Mouse (Mus musculus) lung, adult 18-20 months (tissue): ENCODE measurements around the gene Bax.
A peak's percentile ranks its signal among the peaks of the same experiment; 100 is the strongest.

Source experiments
- DNase-seq, 2 experiments: peaks; one replicate each; pipeline ENCODE4 v3.0.0; 2022; ENCODE audit warnings: mixed read lengths in 2 of 2

Gene Bax

DNA sequence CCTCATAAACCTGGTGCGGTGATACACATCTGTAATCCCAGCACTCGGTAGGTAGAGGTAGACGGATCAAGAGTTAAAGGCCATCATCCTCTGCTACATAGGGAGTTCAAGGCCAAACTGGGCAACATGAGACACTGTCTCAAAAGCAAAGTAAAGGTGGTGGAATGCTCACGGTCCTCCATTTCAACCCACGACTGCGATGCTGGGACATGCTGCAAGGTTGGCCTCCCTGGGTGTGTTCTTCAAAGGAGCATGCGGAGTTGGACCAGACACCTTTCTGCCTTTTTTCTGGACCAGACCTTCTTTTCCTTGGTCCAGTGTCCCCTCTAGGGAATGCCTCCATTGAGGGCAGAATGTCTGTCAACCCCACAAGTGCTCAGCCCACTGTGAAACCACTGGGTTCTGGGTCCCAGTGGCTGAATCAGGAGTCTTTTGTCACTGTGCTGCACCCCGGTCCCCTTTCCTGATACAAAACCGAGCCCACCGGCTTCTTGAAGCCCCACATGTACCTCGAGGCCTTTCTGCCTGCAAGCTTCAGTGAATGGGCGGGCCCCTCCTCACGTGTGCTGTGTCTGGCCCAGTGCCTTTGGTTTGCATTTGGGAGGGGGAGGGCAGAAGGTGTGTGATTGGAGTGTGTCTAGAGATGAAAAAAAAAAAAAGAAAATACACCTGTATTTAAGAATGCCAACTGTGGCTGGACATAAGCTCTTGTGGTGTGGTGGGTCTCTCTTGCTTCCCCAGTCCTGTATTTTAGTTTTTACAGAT is 10.6 kb downstream of the Bax start:
- DNase-seq: peak in 1 of 2 experiments; percentile 41

DNA sequence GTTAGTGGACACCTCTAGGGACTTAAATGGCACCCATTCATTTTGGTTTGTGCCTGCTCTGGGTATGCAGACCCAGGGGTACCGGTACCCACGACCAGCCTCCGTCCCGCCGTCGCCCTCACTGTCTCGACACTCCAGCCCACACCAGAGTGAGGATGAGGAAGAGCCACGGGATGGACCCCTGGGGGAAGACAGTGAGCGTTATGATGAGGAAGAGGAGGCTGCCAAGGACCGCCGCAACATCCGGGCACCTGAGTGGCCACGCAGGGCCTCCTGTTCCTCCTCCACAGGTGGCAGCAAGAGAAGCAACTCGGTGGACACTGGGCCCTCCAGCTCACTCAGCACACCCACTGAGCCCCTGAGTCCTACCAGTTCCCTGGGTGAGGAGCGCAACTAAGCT is 11.7 kb downstream of the Bax start:
- DNase-seq: no peak

DNA sequence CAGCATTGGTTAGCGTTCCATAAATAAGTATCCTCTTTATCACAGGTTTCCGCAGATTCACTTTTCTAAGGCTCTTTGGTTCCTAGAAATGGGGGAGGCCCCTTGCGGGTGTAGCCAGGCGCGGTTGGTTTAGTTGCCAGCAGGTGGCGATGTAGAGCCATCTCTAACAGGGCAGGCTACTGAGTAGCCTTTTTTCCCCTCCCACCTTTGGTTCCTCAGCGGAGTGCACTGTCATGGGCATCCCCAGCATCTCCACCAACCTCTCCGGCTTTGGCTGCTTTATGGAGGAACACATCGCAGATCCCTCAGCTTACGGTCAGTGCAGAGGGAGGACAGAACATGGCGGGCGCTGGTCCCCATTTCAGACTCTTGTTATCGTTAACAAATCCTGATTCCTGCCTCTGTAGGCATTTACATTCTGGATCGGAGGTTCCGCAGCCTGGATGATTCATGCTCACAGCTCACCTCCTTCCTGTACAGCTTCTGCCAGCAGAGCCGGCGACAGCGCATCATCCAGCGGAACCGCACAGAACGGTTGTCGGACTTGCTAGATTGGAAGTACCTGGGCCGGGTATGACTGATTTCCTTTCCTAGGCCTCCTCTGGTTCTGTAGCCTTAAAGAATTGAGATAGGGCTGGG is 15.2 kb downstream of the Bax start:
- DNase-seq: peak; percentile 75 to 83

DNA sequence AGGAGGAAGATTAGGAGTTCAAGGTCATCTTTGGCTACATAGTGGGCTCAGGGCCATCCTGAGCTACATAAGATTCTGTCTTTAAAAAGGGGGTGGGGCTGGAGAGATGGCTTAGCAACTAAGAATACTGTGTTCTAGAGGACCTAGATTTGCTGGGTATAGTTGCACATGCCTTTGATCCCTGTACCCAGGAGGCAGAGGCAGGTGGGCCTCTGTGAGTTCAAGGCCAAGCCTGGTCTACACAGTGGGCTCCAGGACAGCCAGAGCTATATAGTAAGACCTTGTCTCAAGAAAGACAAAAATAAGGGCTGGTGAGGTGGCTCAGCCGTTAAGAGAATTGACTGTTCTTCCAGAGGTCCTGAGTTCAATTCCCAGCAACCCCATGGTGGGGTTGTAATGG is 16.7 kb downstream of the Bax start:
- DNase-seq: no peak

DNA sequence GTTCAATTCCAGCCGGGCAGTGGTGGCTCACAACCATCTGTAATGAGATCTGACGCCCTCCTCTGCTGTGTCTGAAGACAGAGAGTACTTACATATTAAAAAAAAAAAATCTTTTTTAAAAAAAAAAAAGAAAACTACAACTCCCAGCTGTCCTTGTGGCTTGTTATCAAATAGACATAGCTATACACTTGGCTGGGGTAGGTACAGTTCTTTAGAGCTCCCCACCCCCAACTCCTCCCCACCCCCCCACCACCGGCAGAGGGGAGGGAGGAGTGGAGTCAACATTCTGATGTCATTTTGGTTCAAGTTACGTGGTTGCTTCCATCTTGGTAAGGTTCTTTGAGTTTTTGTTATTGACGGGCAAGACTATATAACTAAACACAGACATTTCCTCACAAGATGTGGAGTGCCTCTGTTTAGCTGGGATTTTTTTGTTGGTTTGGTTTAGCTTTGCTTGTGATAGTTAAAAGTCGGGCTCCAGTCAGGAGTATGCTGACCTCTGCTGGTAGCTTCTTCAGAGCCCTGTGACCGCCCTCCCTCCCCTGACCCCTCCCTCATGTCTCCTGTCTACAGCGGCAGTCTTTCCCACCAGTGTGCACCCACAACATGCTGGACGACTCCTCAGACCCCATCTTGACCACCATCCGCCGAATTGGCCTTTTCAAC is 19.2 kb downstream of the Bax start:
- DNase-seq: peak in 1 of 2 experiments; percentile 36

DNA sequence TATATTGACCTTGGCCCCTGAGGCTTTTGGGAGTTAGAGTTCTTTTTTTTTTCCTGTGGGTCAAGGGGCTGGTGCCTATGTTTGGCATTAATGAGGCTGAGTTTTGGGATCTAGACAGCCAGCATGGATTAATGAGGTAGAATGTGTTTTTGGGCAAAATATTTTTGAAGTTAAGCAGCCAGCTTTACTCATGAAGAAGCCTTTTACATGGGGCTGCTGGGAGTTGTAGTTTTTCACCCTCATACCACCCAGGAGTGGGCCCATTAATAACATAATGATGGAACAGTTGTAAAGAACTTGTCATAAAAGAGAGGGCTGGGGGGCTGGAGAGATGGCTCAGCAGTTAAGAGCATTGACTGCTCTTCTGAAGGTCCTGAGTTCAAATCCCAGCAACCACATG is 20.1 kb downstream of the Bax start:
- DNase-seq: no peak

DNA sequence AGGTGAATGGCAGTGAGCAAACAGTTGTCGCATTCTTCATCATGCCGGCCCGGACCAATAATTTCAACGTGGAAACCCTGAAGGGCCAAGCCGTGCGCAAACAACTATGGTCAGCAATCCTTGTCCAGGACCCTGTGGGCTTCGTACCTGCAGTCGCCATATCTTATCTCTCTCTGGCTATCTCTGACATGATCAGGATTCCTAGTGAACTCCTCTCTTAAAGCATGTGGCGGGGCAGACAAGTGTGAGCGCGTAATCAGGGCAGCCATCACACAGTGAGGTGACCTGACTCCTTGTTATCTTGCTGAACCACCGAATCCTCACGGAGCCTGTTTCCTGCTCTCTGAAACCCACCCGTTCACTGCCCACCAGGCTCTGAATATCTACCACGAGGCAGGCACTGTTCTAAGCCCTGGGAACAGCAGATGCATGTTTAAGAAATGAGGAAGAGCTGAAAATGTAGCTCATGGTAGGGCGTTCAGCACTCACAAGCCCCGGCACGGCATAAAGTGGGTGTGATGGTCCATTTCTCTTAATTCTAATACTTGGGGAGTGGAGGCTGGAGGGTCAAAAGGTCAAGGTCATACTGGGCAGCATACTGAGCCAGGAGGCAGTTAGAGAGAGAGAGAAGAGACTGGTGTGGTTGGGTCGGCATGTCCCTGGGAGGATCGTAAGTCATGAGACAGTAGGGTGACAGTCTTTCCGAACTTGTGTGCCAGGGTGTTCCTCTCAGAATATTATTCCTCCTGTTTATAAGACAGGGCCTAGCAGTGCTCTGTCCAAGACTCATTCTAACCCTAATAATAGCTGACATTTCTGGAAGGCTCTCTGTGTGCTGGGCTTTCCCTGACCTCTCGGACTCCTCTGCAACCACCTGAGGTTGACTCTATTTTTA is 22.9 kb downstream of the Bax start:
- DNase-seq: no peak

DNA sequence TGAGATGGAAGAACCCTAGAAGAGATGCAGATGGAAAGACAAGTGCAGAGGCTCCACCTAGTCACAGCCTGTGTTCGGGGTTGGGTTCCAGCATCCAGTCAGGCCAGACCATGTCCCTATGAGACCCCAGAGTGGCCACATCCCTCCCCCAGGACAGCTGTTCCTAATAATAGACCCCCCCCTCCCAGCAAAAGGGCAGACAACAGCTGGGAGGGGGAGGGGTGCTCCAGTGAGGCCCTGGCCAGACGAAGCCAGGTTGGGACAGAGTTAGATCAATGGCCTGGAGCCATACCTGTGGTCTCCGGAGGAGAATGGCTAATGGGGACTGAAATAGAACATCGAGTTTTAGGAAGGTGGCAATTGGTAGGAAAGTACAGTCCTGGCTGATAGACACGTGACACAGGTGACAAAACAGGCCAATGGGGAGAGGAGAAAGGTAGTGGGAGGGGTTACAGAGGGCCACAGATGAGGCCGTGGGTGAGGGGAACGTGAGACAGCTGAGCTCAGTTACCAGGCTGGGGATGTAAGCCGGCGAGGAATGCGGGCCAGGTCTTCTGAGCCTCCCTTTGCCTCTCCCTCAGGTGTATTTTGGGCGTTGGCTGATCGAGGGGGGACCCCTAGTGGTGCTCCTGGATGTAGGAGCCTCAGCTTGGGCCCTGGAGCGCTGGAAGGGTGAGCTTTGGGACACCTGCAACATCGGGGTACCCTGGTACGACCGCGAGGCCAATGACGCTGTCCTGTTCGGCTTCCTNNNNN is 29.0 kb downstream of the Bax start, which contains the start of gene Ruvbl2:
TSS of gene Ruvbl2 (minus strand) at position 576 of the 756 bp plus-strand sequence.
- DNase-seq: peak; percentile 44 to 71

DNA sequence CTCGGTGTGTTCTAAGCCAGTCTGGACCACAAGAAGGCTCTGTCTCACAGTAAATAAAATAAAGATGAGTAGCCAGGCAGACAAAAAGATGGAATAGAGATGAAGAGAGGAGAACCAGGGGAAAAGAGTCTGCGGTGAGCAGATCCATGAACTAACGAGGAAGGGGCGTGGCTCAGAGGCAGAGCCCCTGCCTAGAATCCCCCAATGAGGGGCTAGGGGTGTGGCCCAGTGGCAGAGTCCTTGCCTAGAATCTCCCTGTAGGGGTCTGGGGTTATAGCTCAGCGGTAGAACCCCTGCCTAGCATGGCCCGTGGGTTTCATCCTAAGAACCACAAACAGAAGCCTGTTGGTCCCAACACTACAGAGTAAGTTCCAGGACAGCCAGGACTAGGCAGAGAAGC is 29.7 kb downstream of the Bax start:
- DNase-seq: no peak

DNA sequence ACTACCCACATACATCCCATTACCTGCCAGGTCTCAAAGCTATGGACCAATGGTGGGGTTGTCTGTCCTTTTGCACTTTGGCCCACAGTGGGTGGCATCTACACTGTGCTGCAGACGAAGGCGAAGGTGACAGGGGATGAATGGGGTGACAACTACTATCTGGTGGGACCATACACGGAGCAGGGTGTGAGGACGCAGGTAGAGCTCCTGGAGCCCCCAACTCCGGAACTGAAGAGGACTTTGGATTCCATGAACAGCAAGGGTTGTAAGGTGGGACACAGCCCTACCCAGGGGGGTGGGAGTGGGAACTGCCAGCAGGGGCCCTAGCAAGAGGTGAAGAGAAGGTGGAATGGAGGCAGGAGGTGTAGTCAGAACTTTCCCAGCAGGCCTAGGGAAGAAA is 30.3 kb downstream of the Bax start:
- no peak for DNase-seq

DNA sequence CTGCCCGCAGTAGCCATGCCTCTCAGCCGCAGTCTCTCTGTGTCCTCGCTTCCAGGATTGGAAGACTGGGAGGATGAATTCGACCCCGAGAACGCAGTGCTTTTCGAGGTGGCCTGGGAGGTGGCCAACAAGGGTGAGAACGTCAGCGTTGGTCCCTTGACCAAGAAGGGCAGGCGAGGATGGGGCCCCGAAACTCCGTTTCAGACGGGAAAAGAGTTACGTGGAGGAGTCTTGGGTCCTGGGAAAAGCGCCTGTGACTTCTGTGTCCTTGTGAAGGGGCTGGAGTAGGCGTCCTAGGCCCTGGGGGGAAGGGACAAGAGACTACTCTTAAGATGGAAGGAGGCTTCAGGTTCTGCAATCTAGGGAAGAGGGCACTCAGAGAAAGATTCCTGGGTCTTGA is 31.7 kb downstream of the Bax start:
- DNase-seq: peak in 1 of 2 experiments; percentile 61

DNA sequence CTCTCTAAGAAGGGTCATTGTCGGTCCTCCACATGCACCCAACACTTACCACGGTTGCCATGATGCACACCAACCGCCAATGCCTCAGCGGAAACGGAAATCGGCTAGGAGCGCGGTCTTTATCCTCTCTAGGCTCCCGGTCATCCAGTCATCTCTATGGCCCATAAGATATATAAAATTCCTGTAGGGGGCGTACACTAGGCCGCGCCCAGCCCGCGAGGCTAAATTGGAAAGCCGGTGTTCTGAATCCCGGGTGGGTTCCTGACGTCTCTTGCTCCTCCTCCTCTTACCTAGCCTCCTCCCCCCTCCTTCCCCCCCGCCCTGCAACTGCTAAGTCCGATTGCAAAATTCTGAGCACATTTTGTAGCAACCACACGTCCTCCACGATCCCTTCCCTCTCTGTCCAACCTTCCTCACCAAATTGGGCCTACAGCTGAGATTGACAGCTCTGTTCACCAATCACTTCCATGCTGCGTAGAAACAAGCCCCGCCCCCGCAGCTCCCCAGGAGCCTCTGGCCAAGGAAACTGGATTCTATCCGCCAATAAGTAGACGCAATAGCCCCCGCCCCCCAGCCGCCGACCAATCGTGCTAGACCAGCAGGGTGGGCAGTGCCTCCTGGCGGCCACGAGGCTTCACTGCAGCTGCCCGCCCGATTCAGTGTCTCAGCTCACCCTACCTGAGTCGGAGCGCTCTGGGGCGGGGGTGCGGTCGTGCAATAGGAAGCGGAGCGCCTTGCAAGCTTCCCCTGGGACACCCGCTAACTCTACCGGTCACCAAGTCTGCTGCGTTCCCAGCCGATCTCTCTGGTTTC is 32.3 kb downstream of the Bax start, which contains the start of gene Gys1:
TSS of gene Gys1 (plus strand) at position 642 of the 813 bp plus-strand sequence.
- peak; percentile 100 for DNase-seq

DNA sequence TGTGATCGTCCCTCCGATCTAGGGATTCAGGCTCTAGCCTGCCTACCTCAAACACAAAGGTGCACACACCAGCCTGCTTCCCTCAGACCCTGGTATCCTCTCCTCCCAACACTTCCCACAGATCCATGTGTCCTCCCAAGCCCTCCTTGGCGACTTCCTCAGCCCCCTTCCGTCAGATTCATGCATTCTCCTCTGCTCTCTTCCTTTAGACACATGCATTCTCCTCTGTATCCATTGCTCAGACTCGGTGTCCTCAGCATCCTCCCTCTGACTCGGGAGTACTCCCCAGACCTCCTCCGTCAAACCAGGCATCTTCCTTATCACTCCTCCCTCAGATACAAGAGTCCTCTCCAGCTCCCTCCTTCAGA is 32.9 kb downstream of the Bax start:
- DNase-seq: no peak

DNA sequence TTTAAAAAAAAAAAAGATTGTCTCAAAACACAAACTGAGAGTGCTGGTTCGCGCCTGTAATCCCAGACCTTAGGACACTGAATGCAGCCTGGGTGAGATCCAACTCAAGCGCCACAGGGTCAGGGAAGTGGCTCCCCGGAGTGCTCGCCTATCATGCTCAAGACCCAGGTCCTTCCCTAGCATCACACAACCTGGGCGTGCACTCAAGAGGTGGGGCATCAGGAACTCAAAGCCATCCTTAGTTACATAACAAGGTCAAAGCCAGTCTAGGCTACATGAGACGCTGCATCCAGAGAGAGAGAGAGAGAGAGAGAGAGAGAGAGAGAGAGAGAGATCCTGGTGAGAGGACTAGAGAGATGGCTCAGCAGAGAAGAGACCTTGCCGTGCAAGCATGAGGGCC is 40.1 kb downstream of the Bax start:
- DNase-seq: no peak

DNA sequence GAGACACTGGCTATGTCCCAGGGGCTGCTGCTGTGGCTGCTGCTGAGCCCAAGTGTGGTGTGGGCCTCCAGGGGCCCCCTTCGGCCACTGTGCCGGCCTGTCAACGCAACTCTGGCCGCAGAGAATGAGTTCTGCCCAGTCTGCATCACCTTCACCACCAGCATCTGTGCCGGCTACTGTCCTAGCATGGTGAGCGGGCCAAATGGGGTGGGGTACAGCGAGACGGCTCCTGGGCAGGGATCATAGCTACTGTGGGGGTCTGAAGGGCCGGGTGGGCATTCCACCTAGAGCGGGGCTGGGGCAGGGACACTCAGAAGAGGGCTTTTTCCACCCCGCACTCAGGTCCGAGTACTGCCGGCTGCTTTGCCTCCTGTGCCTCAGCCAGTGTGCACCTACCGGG is 45.5 kb downstream of the Bax start:
- no peak for DNase-seq

DNA sequence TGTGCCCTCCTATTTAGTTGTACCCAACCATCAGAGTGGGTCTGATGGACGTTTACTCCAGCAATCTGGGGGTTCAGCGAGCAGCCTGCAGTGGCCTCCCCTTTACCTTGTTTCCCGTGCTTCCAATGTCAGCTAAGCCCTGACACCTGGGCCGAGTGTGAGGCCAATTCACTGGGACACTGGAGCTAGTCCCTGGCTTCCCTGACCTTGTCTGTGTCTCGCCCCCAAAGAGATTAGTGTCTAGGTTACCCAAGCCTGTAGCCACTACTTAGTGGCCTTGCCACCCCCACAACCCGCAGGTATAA is 46.1 kb downstream of the Bax start, which contains the start of gene Lhb:
TSS of gene Lhb (plus strand) at position 206 of the 305 bp plus-strand sequence.
- no peak for DNase-seq

DNA sequence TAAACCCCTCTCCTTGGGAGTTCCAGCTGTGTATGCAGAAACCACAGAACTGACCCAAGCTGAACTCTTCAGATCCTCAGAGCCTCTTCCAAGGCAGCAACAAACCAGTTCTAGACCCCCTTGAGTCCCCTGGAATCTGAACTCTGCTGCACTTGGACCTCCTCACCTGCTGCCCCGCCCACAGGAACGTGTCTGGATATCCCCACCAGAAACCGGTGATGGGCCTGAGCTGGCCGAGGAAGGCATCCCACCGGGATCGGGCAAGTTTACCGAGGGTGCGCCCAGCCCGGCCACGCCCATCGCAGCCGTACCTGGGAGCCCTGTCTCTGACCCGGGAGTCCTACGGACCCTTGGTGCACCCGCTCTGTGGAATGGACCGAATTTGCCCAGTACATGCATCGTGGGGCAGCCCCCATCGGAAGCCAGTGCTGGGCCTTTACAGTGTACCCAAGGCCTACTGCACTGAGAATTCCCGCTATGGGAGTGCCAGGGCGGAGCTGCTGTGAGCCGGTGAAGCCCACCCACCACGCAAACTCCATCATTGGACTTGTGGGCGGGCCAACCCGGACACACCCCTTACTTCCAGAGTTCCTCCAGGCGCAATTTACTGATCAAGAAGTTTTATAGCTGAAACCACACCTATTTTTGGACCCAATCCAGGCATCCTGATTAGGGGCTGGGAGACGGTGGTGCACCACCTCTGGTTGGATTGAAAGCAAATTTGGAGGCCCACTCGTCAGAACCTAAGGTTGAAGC is 46.7 kb downstream of the Bax start:
- DNase-seq: no peak

DNA sequence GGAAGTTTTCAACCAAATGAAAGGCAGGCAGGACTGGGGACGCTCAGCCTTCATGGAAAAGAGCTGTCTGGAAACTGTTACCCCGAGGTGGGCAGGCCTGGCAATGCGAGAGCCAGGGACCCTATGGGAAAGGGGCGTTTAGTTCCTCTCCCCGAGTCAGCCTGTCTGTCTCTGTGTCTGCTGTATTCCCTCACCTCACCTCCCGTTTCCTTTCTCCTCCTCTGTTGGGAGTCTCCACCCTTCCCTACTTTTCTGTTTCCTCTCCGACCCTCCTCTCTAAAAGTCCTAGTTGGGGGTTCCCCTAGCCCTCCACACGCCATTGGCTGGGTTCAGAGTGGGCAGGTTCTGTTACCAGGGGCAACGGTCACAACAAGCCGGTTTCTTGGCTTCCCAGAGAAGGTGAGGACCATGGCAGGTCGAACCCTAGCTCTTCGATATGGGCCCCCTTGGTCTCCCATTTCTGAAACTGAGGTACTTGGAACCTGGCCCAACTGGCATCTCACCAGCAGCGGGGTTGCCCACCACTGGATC is 48.7 kb downstream of the Bax start:
- peak in 1 of 2 experiments; percentile 53 for DNase-seq

DNA sequence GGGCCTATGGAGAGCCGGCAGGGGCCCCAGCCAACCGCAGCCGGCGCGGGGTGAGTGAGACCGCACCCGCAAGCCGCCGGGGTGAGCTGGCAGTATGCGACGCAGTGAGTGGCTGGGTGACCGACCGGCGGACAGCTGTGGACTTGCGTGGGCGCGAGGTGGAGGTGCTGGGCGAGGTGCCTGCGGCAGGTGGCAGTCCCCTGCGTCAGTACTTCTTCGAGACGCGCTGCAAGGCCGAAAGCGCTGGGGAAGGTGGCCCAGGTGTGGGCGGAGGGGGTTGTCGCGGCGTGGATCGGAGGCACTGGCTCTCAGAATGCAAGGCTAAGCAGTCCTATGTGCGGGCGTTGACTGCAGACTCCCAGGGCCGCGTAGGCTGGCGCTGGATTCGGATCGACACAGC is 51.1 kb downstream of the Bax start:
- DNase-seq: no peak

DNA sequence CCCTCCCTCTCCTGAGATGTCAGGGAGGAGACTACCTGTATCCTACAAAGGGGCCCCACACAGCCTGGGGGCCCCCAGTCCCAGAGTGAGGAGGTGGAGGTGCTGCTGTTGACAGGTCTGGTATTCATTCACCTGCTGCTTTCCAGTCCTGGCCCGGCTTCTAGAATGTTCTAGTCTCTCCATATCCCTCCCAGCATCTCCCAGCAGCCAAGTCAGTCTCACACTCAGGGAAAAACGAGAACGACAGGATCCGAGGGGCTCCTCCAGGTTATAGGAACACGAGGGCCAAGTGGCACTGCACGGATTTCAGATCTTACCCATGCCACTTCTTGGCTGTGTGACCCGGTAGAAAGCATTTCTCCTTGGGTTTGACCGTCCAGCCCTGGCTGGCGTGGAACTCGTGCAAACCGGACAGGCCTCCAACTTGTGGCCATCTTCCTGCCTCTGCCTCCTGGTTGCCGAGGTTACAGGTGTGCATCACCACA is 51.9 kb downstream of the Bax start:
- DNase-seq: no peak
